ENCODE assay signal across 8 mouse cellular contexts in genomic region chr7:24481474-24482207, GRCm38 (mm10). TPM values are rescaled to one million over a fixed set of nuclear protein-coding genes. Genes with fewer than 3 reads are reported as not detected.
DNase-seq lines count a peak whose midpoint lies in the region; ATAC-seq and TF ChIP-seq lines count a peak whose summit lies in the region.

Cadm4 (plus strand) TSS chr7:24482023.

- DNase-seq in G1E (ENCODE audit: low spot score), result peak; percentile 36
- DNase-seq in cerebellum, adult 8-10 months, result peak; percentile 96
- DNase-seq in layer of hippocampus, postnatal 10 days (ENCODE audit: low spot score in 2 of 2), result peak; percentile 88 to 95
- peak; percentile 82 for DNase-seq in ovary, postnatal 14 days (ENCODE audit: low spot score)
- peak; percentile 92 for DNase-seq in thymus, postnatal 14 days

- H3K27ac ChIP-seq in lung, embryonic 16.5 days (ENCODE audit: low read length), result no peak within 1 kb of the TSS

- H3K27me3 ChIP-seq in G1E (ENCODE audit: insufficient read depth, low read length), result peaks cover 69% of the 10 kb centered on the region
- peaks cover 22% of the 10 kb centered on the region for H3K27me3 ChIP-seq in lung, embryonic 16.5 days (ENCODE audit: control insufficient read depth, insufficient read depth, low read depth, low read length)

- no peak for TF ChIP-seq CTCF in G1E (IDR thresholded peaks at IDR 0.05; ENCODE audit: low read depth, low read length)

- 0 out of 2 replicates have a peak, but pooled peaks cover 6% of the 10 kb centered on the region for H3K9me3 ChIP-seq in G1E (replicated peaks)
- H3K9me3 ChIP-seq in lung, embryonic 16.5 days (ENCODE audit: control insufficient read depth, low read length), result no peaks in the 10 kb centered on the region

- peak; percentile 8; the same call in 1 of the 2 replicates for ATAC-seq in G1E (ENCODE audit: extremely low read depth, insufficient number of reproducible peaks, low FRiP score, poor library complexity, severe bottlenecking)
- peak; percentile 45 for ATAC-seq in frontal cortex, adult (ENCODE audit: low TSS enrichment)
- ATAC-seq in hematopoietic stem cell, adult 5-6 weeks (replicated peaks in 1 of 2; ENCODE audit: insufficient read depth in 1 of 2, low FRiP score in 2 of 2, low TSS enrichment in 1 of 2, low read depth in 1 of 2, poor library complexity in 2 of 2, severe bottlenecking in 2 of 2), result peak; percentile 67 to 75
- ATAC-seq in lung, embryonic 16.5 days (ENCODE audit: low read depth), result peak; percentile 90

- WGBS in lung, embryonic 16.5 days, result under 1% methylated on average over 59 of the region's 83 CpGs

- peaks cover 6% of the 10 kb centered on the region for H3K4me1 ChIP-seq in G1E (ENCODE audit: insufficient read depth, low read depth, low read length)
- H3K4me1 ChIP-seq in lung, embryonic 16.5 days (replicated peaks; ENCODE audit: control insufficient read depth, insufficient read depth, low read length), result peaks cover 4% of the 10 kb centered on the region; the same call in 1 of the 2 replicates

- peak within 1 kb of the TSS; percentile 68 for H3K4me3 ChIP-seq in G1E (ENCODE audit: low read depth, low read length)
- H3K4me3 ChIP-seq in lung, embryonic 16.5 days (ENCODE audit: low read length), result peak within 1 kb of the TSS; percentile 59

- peak within 1 kb of the TSS; percentile 63 for H3K9ac ChIP-seq in lung, embryonic 16.5 days (ENCODE audit: low read length)

- H3K4me2 ChIP-seq in lung, embryonic 16.5 days (ENCODE audit: low read depth, low read length), result peak within 1 kb of the TSS; percentile 92

- no peaks in the 10 kb centered on the region for H3K36me3 ChIP-seq in G1E (replicated peaks)
- no peaks in the 10 kb centered on the region for H3K36me3 ChIP-seq in lung, embryonic 16.5 days (ENCODE audit: control insufficient read depth, insufficient read depth, low read length)

RNA-seq across cellular contexts. Expression of gene Cadm4, which starts in this region (rescaled TPM):
- not detected in 2 replicates for total RNA-seq in G1E (2014; fragmentation: Nextera tagmentation)
- 0.06 TPM in 1 of 2 replicates, not detected in the other for total RNA-seq in G1E (2017)
- 0.02 and 0.16 TPM in 2 replicates for polyA plus RNA-seq in G1E (2012)
- total RNA-seq in hematopoietic stem cell, adult 5-6 weeks (2017), result 0.35 TPM in 1 of 2 replicates, not detected in the other
- total RNA-seq in layer of hippocampus, postnatal 10 days (2021), result 100 to 1,000 TPM; 269 to 279 TPM
- polyA plus RNA-seq in lung, embryonic 16.5 days (2015; fragmentation: Nextera tagmentation; extraction: Ambion mirVana), result 1.4 and 1.8 TPM in 2 replicates

Comparison
In these comparisons a context has a peak if more than half of its experiments do, and no peak if none do; other contexts are left out.
1. RNA of gene Cadm4 (total RNA-seq): 269 to 279 TPM in layer of hippocampus, postnatal 10 days; 0.35 TPM in hematopoietic stem cell, adult 5-6 weeks and 0.06 TPM in G1E; every median in the first group is over 100 times any median in the second.
2. Peak in DNase-seq, ATAC-seq and H3K4me3 ChIP-seq in G1E; RNA of the gene not detected or under 1 TPM.
3. Peak in ATAC-seq in hematopoietic stem cell, adult 5-6 weeks; RNA of the gene not detected or under 1 TPM.
4. ATAC-seq: peak in every context shown above with its lines; median percentile 90 in lung, embryonic 16.5 days; 71 in hematopoietic stem cell, adult 5-6 weeks; 45 in frontal cortex, adult; 8 in G1E.
5. DNase-seq: peak in every context shown above with its lines; median percentile 96 in cerebellum, adult 8-10 months; 92 in thymus, postnatal 14 days; 92 in layer of hippocampus, postnatal 10 days; 82 in ovary, postnatal 14 days; 36 in G1E.